Mouse (Mus musculus) adrenal gland (tissue): ENCODE results near the gene Far2.

Source experiments
- intact Hi-C: fragments of 180-260 bp; cut with DNase I; formaldehyde crosslinking; loops from one replicate; pipeline ENCODE4 v1.15.1; 2025
- long read RNA-seq, 2 experiments: library from polyadenylated mRNA; unstranded; transcript quantifications; one replicate each; pipeline ENCODE4 v2.0.0; 2020; ENCODE audit warnings: borderline replicate concordance in 1 of 2; ENCODE audit not compliant: insufficient replicate concordance in 1 of 2

Gene Far2
- long read RNA-seq, experiment 1, partial matches to known transcripts: 0 of 1 reads
- long read RNA-seq, experiment 1, other reads (novel, unspliced or antisense): 0 of 1 reads
- long read RNA-seq, experiment 2: 0 reads

- intact Hi-C loops: no loop called here
Observed at GRCm38 (mm10) chr6:148046881-148047649, at the start of gene Far2. Gene Far2, plus strand, starts transcription at chr6:148047259.

GRCm38 (mm10) chr6:148000483-148000882 lies 46.6 kb upstream of the Far2 start:
- intact Hi-C loops: loop anchor here (2.0 kb wide), 1 partner anchor 104 kb away; no protein-coding TSS in a partner anchor

GRCm38 (mm10) chr6:148001071-148001470 lies 46.0 kb upstream of the Far2 start:
- intact Hi-C loops: loop anchor here (2.0 kb wide), 1 partner anchor 104 kb away; no protein-coding TSS in a partner anchor

GRCm38 (mm10) chr6:148006118-148006837 lies 40.8 kb upstream of the Far2 start:
- intact Hi-C loops: no loop called here

- intact Hi-C loops: no loop called here
Observed at GRCm38 (mm10) chr6:148040759-148041158, 6.3 kb upstream of the Far2 start.

GRCm38 (mm10) chr6:148047650-148047988 lies 560 bp downstream of the Far2 start:
- intact Hi-C loops: no loop called here

- intact Hi-C loops: no loop called here
Observed at GRCm38 (mm10) chr6:148063131-148063530, 16.1 kb downstream of the Far2 start.

GRCm38 (mm10) chr6:148066267-148066666 lies 19.2 kb downstream of the Far2 start:
- intact Hi-C loops: no loop called here

GRCm38 (mm10) chr6:148068786-148069185 lies 21.7 kb downstream of the Far2 start:
- intact Hi-C loops: no loop called here

- intact Hi-C loops: no loop called here
Observed at GRCm38 (mm10) chr6:148073599-148073998, 26.5 kb downstream of the Far2 start.

GRCm38 (mm10) chr6:148074211-148074864 lies 27.3 kb downstream of the Far2 start:
- intact Hi-C loops: no loop called here

GRCm38 (mm10) chr6:148083864-148084263 lies 36.8 kb downstream of the Far2 start:
- intact Hi-C loops: no loop called here

GRCm38 (mm10) chr6:148084403-148084802 lies 37.3 kb downstream of the Far2 start:
- intact Hi-C loops: no loop called here

- intact Hi-C loops: no loop called here
Observed at GRCm38 (mm10) chr6:148097039-148097438, 50.0 kb downstream of the Far2 start.

GRCm38 (mm10) chr6:148101977-148102376 lies 54.9 kb downstream of the Far2 start:
- intact Hi-C loops: no loop called here

GRCm38 (mm10) chr6:148102434-148102833 lies 55.4 kb downstream of the Far2 start:
- intact Hi-C loops: no loop called here

- intact Hi-C loops: loop anchor here (2.0 kb wide), 1 partner anchor 103 kb away; no protein-coding TSS in a partner anchor
Observed at GRCm38 (mm10) chr6:148104212-148104611, 57.2 kb downstream of the Far2 start.

- intact Hi-C loops: loop anchor here (2.0 kb wide), 1 partner anchor 105 kb away; no protein-coding TSS in a partner anchor
Observed at GRCm38 (mm10) chr6:148105722-148106268, 58.7 kb downstream of the Far2 start.

- intact Hi-C loops: no loop called here
Observed at GRCm38 (mm10) chr6:148108741-148109472, 61.8 kb downstream of the Far2 start.

GRCm38 (mm10) chr6:148110996-148111633 lies 64.1 kb downstream of the Far2 start:
- intact Hi-C loops: no loop called here
